Mouse (Mus musculus): Measurements from ENCODE around the gene 1110032A03Rik. TPM values are rescaled to one million over a fixed set of nuclear protein-coding genes. Genes with fewer than 3 reads are reported as not detected.

The 1110032A03Rik gene
- total and polyA plus RNA-seq, 3 experiments: 7.1 to 12.8 TPM; not detected in 1

- TF ChIP-seq MEF2A (IDR thresholded peaks at IDR 0.05; ENCODE audit: extremely low read depth, insufficient replicate concordance, low read depth, low read length, poor library complexity, severe bottlenecking): no peak
- no peak for TF ChIP-seq TBP (IDR thresholded peaks at IDR 0.05; ENCODE audit: low read depth, low read length)
- no peak for TF ChIP-seq POLR2AphosphoS2 (IDR thresholded peaks at IDR 0.05; ENCODE audit: low read length)
- TF ChIP-seq ZMIZ1 (IDR thresholded peaks at IDR 0.05; ENCODE audit: low read depth, low read length): no peak
- TF ChIP-seq USF2 (IDR thresholded peaks at IDR 0.05; ENCODE audit: borderline replicate concordance in 1 of 2, insufficient read depth in 1 of 2, low read depth in 1 of 2, low read length in 2 of 2): no peak
- no peak for TF ChIP-seq GABPA (IDR thresholded peaks at IDR 0.05; ENCODE audit: low read depth, low read length)
Measured at GRCm38 (mm10) chr9:50823779-50824453, 48.6 kb upstream of the 1110032A03Rik start (continued).

- TF ChIP-seq USF2 (IDR thresholded peaks at IDR 0.05; ENCODE audit: borderline replicate concordance in 1 of 2, insufficient read depth in 1 of 2, low read depth in 1 of 2, low read length in 2 of 2): no peak
- no peaks in the 10 kb centered on the region for H3K79me2 ChIP-seq (ENCODE audit: control insufficient read depth, insufficient read depth, low read length, poor library complexity)
- H3K36me3 ChIP-seq (ENCODE audit: control insufficient read depth in 1 of 2, insufficient read depth in 2 of 2, low read length in 2 of 2): no peaks in the 10 kb centered on the region; a peak in 3 of 4 replicates
- H3K27ac ChIP-seq (ENCODE audit: control insufficient read depth, low read depth, low read length): no peak overlapping the region
- H3K4me1 ChIP-seq (ENCODE audit: control insufficient read depth in 1 of 2, insufficient read depth in 2 of 2, low read length in 2 of 2): no peaks in the 10 kb centered on the region; a peak in 1 of 4 replicates
- no peak for DNase-seq (ENCODE audit: low read depth, low spot score)
- H3K4me3 ChIP-seq (ENCODE audit: control insufficient read depth in 1 of 2, insufficient read depth in 1 of 2, low read depth in 2 of 2, low read length in 2 of 2): no peak overlapping the region
- no peaks in the 10 kb centered on the region for H3K27me3 ChIP-seq (ENCODE audit: control insufficient read depth in 1 of 2, insufficient read depth in 2 of 2, low read length in 2 of 2)
- H3K9me3 ChIP-seq (replicated peaks; ENCODE audit: insufficient read depth, low read length): no peaks in the 10 kb centered on the region
- no peak overlapping the region for H3K9ac ChIP-seq (ENCODE audit: control insufficient read depth, low read depth, low read length, poor library complexity, severe bottlenecking)
Measured at GRCm38 (mm10) chr9:50822216-50822615, 46.9 kb upstream of the 1110032A03Rik start.

GRCm38 (mm10) chr9:50821651-50822050 is 46.3 kb upstream of the 1110032A03Rik start:
- no peak overlapping the region for H3K27ac ChIP-seq (ENCODE audit: control insufficient read depth, low read depth, low read length)
- no peak overlapping the region for H3K4me3 ChIP-seq (ENCODE audit: control insufficient read depth in 1 of 2, insufficient read depth in 1 of 2, low read depth in 2 of 2, low read length in 2 of 2)
- H3K79me2 ChIP-seq (ENCODE audit: control insufficient read depth, insufficient read depth, low read length, poor library complexity): no peaks in the 10 kb centered on the region
- H3K27me3 ChIP-seq (ENCODE audit: control insufficient read depth in 1 of 2, insufficient read depth in 2 of 2, low read length in 2 of 2): no peaks in the 10 kb centered on the region
- no peak for TF ChIP-seq NELFE (IDR thresholded peaks at IDR 0.05; ENCODE audit: low read depth, low read length)
- TF ChIP-seq MAZ (IDR thresholded peaks at IDR 0.05; ENCODE audit: low read depth, low read length): no peak
- no peak for TF ChIP-seq UBTF (IDR thresholded peaks at IDR 0.05; ENCODE audit: borderline replicate concordance, insufficient read depth, low read depth, low read length)
- no peak for TF ChIP-seq POLR2AphosphoS2 (IDR thresholded peaks at IDR 0.05; ENCODE audit: low read length)
- no peak for TF ChIP-seq CTCF (IDR thresholded peaks at IDR 0.05 in 2 of 3, conservative IDR thresholded peaks at IDR 0.05 in 1 of 3; ENCODE audit: control insufficient read depth in 1 of 3, insufficient read depth in 1 of 3, low read depth in 2 of 3, low read length in 3 of 3, poor library complexity in 1 of 3, severe bottlenecking in 1 of 3)
- TF ChIP-seq BHLHE40 (IDR thresholded peaks at IDR 0.05; ENCODE audit: borderline replicate concordance, low read depth, low read length): no peak
- TF ChIP-seq RAD21 (IDR thresholded peaks at IDR 0.05; ENCODE audit: low read depth, low read length): no peak
- no peak for TF ChIP-seq ZNF384 (IDR thresholded peaks at IDR 0.05; ENCODE audit: low read depth, low read length)
- no peaks in the 10 kb centered on the region; a peak in 1 of 4 replicates for H3K4me1 ChIP-seq (ENCODE audit: control insufficient read depth in 1 of 2, insufficient read depth in 2 of 2, low read length in 2 of 2)
- no peak overlapping the region for H3K9ac ChIP-seq (ENCODE audit: control insufficient read depth, low read depth, low read length, poor library complexity, severe bottlenecking)
- DNase-seq (ENCODE audit: low read depth, low spot score): no peak
- H3K9me3 ChIP-seq (replicated peaks; ENCODE audit: insufficient read depth, low read length): no peaks in the 10 kb centered on the region
- no peaks in the 10 kb centered on the region; a peak in 3 of 4 replicates for H3K36me3 ChIP-seq (ENCODE audit: control insufficient read depth in 1 of 2, insufficient read depth in 2 of 2, low read length in 2 of 2)
